Mouse (Mus musculus): ENCODE results near the gene Ephb2.

DNA sequence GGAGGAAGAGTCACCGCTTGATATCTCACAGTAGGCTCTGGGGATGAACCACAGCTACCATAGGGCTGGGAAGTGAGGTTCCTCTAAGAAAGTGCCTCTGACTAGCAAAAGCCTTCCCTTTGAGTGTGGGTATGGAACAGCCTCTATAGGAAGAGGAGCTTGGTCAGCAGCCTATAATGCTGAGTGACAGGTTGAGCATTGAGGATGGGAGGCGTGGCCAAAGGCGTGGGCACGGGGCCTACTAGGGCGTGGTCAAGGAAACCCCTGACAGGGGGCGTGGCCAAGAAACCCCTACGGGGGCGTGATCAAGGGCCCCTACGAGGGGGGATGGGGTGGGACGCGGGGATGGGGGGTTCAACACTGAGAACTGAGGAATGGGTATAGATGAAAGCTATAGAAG is 96.6 kb downstream of the Ephb2 start:
- TF ChIP-seq CTCF (IDR thresholded peaks at IDR 0.05; ENCODE audit: low read depth) (no peak), EP300 (optimal IDR thresholded peaks at IDR 0.05) (no peak)
